26 mouse cellular contexts compared by ENCODE assay signal in the genomic region with DNA sequence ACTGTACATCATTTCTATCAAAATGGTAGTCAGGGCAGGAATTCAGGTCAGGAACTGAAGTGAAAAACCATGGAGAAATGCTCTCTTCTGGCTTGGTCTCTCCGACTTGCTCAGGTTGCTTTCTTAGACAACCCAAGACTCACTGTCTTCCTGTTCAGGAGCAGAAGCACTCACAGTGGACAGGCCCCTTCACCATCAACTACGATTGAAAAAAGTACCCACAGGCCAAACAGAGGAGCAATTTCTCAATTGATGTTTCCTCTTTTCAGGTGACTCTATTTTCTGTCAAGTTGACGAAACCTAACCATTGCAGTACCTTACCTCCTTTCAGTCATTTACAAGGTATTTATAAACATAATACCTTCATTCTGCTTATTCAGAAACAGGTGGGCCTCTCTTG.
A peak's percentile ranks its signal among the peaks of the same experiment; 100 is the strongest.
DNase-seq lines count a peak whose midpoint lies in the region; ATAC-seq and TF ChIP-seq lines count a peak whose summit lies in the region.
"Had no signal": no experiment of that assay in that cellular context is flagged by ENCODE, and none has a peak within 500 bp of the region (broad histone marks: within the 10 kb centered on the region; RNA-seq: fewer than 3 reads in every experiment).

No protein-coding gene starts in this region.

- no peak overlapping the region for H3K4me2 ChIP-seq in liver, postnatal 0 days (ENCODE audit: low read depth, low read length)
- no peak overlapping the region for H3K4me2 ChIP-seq in liver, embryonic 12.5 days
- H3K4me2 ChIP-seq in lung, postnatal 0 days (replicated peaks; ENCODE audit: low read depth, low read length), result no peak overlapping the region
- H3K4me2 ChIP-seq: embryonic facial prominence, embryonic 12.5 days; forebrain, embryonic 12.5 days had no signal

- peak; percentile 17; the same call in 1 of the 2 replicates for ATAC-seq in liver, postnatal 0 days
- ATAC-seq in liver, embryonic 12.5 days, result no peak
- peak; percentile 40; the same call in 1 of the 2 replicates for ATAC-seq in megakaryocyte progenitor cell, adult 5-6 weeks (replicated peaks; ENCODE audit: poor library complexity)
- no peak for ATAC-seq in lung, postnatal 0 days
- ATAC-seq: activated CD4-positive, CD25-positive, alpha-beta regulatory T cell, adult 4 months; CD4-positive, CD25-positive, alpha-beta regulatory T cell, adult 4 months; forebrain, embryonic 14.5 days; forebrain, embryonic 16.5 days; Patski had no signal

- DNase-seq in liver, postnatal 0 days, result no peak
- DNase-seq in limb, embryonic 10.5 days (ENCODE audit: low spot score), result no peak
- DNase-seq in lung, postnatal 0 days (ENCODE audit: low spot score), result no peak
- DNase-seq: adrenal gland, adult 8-10 months; adrenal gland, postnatal 14 days; adrenal gland, postnatal 36 days; B cell, adult 2 months; cerebellum, adult 11-12 months; cerebellum, adult 2 months; cerebellum, adult 9-10 months; cerebellum, postnatal 10 days; cerebellum, postnatal 25 days had no signal

- no peak overlapping the region for H3K4me3 ChIP-seq in liver, postnatal 0 days (ENCODE audit: low read depth, low read length)
- H3K4me3 ChIP-seq in liver, embryonic 12.5 days, result no peak overlapping the region
- no peak overlapping the region for H3K4me3 ChIP-seq in limb, embryonic 10.5 days
- H3K4me3 ChIP-seq in lung, postnatal 0 days (ENCODE audit: low read depth, low read length), result no peak overlapping the region
- H3K4me3 ChIP-seq: embryonic facial prominence, embryonic 10.5 days; embryonic facial prominence, embryonic 12.5 days; erythroblast, embryonic 14.5 days; forebrain, embryonic 10.5 days; forebrain, embryonic 12.5 days had no signal

- no peak for TF ChIP-seq EP300 in liver, postnatal 0 days (IDR thresholded peaks at IDR 0.05; ENCODE audit: low read depth)
- TF ChIP-seq EP300 in lung, postnatal 0 days (IDR thresholded peaks at IDR 0.05), result no peak

- 56% methylated on average over 3 of the region's 3 CpGs for WGBS in liver, postnatal 0 days (ENCODE audit: insufficient replicate concordance)
- WGBS in liver, embryonic 12.5 days (ENCODE audit: insufficient replicate concordance), result 52% methylated on average over 3 of the region's 3 CpGs
- 88% methylated on average over 3 of the region's 3 CpGs for WGBS in limb, embryonic 10.5 days
- WGBS in lung, postnatal 0 days, result 72% methylated on average over 3 of the region's 3 CpGs

- no peaks in the 10 kb centered on the region for H3K9me3 ChIP-seq in liver, postnatal 0 days (ENCODE audit: low read length)
- no peaks in the 10 kb centered on the region for H3K9me3 ChIP-seq in liver, embryonic 12.5 days (replicated peaks)
- H3K9me3 ChIP-seq in limb, embryonic 10.5 days (replicated peaks), result no peaks in the 10 kb centered on the region
- no peaks in the 10 kb centered on the region for H3K9me3 ChIP-seq in lung, postnatal 0 days (ENCODE audit: low read length)
- H3K9me3 ChIP-seq: embryonic facial prominence, embryonic 10.5 days; embryonic facial prominence, embryonic 12.5 days; forebrain, embryonic 10.5 days; forebrain, embryonic 12.5 days; G1E had no signal

- H3K36me3 ChIP-seq in liver, postnatal 0 days (replicated peaks; ENCODE audit: insufficient read depth, low read length), result no peaks in the 10 kb centered on the region
- H3K36me3 ChIP-seq in liver, embryonic 12.5 days, result no peaks in the 10 kb centered on the region
- no peaks in the 10 kb centered on the region for H3K36me3 ChIP-seq in limb, embryonic 10.5 days
- H3K36me3 ChIP-seq in lung, postnatal 0 days (ENCODE audit: insufficient read depth, low read length), result no peaks in the 10 kb centered on the region
- H3K36me3 ChIP-seq: embryonic facial prominence, embryonic 10.5 days; embryonic facial prominence, embryonic 12.5 days; forebrain, embryonic 10.5 days; forebrain, embryonic 12.5 days; G1E had no signal

- H3K27ac ChIP-seq in liver, postnatal 0 days (ENCODE audit: low read depth), result no peak overlapping the region; the same call in 1 of the 2 replicates
- no peak overlapping the region for H3K27ac ChIP-seq in liver, embryonic 12.5 days
- H3K27ac ChIP-seq in limb, embryonic 10.5 days, result no peak overlapping the region
- H3K27ac ChIP-seq in lung, postnatal 0 days (ENCODE audit: low read length), result no peak overlapping the region
- H3K27ac ChIP-seq: embryonic facial prominence, embryonic 10.5 days; embryonic facial prominence, embryonic 12.5 days; forebrain, embryonic 10.5 days; forebrain, embryonic 12.5 days had no signal

- H3K4me1 ChIP-seq in liver, postnatal 0 days (ENCODE audit: insufficient read depth), result no peaks in the 10 kb centered on the region
- no peaks in the 10 kb centered on the region for H3K4me1 ChIP-seq in liver, embryonic 12.5 days
- no peaks in the 10 kb centered on the region for H3K4me1 ChIP-seq in limb, embryonic 10.5 days
- no peaks in the 10 kb centered on the region for H3K4me1 ChIP-seq in lung, postnatal 0 days (ENCODE audit: insufficient read depth, low read depth, low read length)
- H3K4me1 ChIP-seq: embryonic facial prominence, embryonic 10.5 days; embryonic facial prominence, embryonic 12.5 days; forebrain, embryonic 10.5 days; forebrain, embryonic 12.5 days had no signal

- no peaks in the 10 kb centered on the region for H3K27me3 ChIP-seq in liver, postnatal 0 days (ENCODE audit: insufficient read depth, low read length)
- H3K27me3 ChIP-seq in liver, embryonic 12.5 days (replicated peaks), result no peaks in the 10 kb centered on the region
- no peaks in the 10 kb centered on the region for H3K27me3 ChIP-seq in limb, embryonic 10.5 days (ENCODE audit: low read depth, poor library complexity, severe bottlenecking)
- H3K27me3 ChIP-seq in lung, postnatal 0 days (replicated peaks; ENCODE audit: insufficient read depth, low read length), result no peaks in the 10 kb centered on the region
- H3K27me3 ChIP-seq: CH12.LX; embryonic facial prominence, embryonic 12.5 days; forebrain, embryonic 12.5 days; Patski had no signal

- TF ChIP-seq CTCF in liver, postnatal 0 days (IDR thresholded peaks at IDR 0.05; ENCODE audit: low read depth), result no peak
- no peak for TF ChIP-seq CTCF in lung, postnatal 0 days (IDR thresholded peaks at IDR 0.05)

- H3K9ac ChIP-seq in liver, postnatal 0 days (replicated peaks), result no peak overlapping the region
- no peak overlapping the region for H3K9ac ChIP-seq in liver, embryonic 12.5 days
- no peak overlapping the region for H3K9ac ChIP-seq in lung, postnatal 0 days (replicated peaks; ENCODE audit: low read depth)
- H3K9ac ChIP-seq: embryonic facial prominence, embryonic 12.5 days; forebrain, embryonic 12.5 days had no signal

Comparison
In these comparisons a context has a peak if more than half of its experiments do, and no peak if none do; other contexts are left out.
1. ATAC-seq: peak in liver, postnatal 0 days (single experiment) and megakaryocyte progenitor cell, adult 5-6 weeks (single experiment); none in liver, embryonic 12.5 days (single experiment) and lung, postnatal 0 days (single experiment).